Mouse (Mus musculus) liver, postnatal 0 days (tissue): ENCODE data around the gene Socs7. TPM values are rescaled to one million over a fixed set of nuclear protein-coding genes. Genes with fewer than 3 reads are reported as not detected.

Experiments
- ATAC-seq: fragments of 200-750 bp; cut with Nextera tagmentation; 2 replicates; pipeline ENCODE4 v1.8.0; 2017; ENCODE audit warnings: mild to moderate bottlenecking, moderate library complexity
- DNase-seq: peaks from one replicate; pipeline ENCODE4 v3.0.0-alpha.2; 2016
- H3K27ac ChIP-seq: fragments of 300-500 bp; sonication (generic); 2 replicates; pipeline ENCODE4 v1.5.1; 2014; ENCODE audit warnings: antibody characterized with exemption, moderate library complexity, mild to moderate bottlenecking, low read depth
- H3K27me3 ChIP-seq: fragments of 300-500 bp; sonication (generic); 2 replicates; pipeline ENCODE4 v1.6.1; 2014; ENCODE audit warnings: low read length, control low read depth, mixed read lengths; ENCODE audit not compliant: insufficient read depth
- H3K36me3 ChIP-seq: fragments of 300-500 bp; sonication (generic); replicated peaks from 2 replicates; pipeline ENCODE4 v1.6.1; 2014; ENCODE audit warnings: mild to moderate bottlenecking, control low read depth, low read length, moderate library complexity, mixed read lengths; ENCODE audit not compliant: insufficient read depth
- H3K4me1 ChIP-seq: fragments of 300-500 bp; sonication (generic); 2 replicates; pipeline ENCODE4 v1.6.1; 2014; ENCODE audit warnings: antibody characterized with exemption, mild to moderate bottlenecking, control low read depth; ENCODE audit not compliant: insufficient read depth
- H3K4me2 ChIP-seq: fragments of 300-500 bp; sonication (generic); 2 replicates; pipeline ENCODE4 v1.6.1; 2014; ENCODE audit warnings: low read depth, mild to moderate bottlenecking, low read length, moderate library complexity, mixed read lengths
- H3K4me3 ChIP-seq: fragments of 300-500 bp; sonication (generic); 2 replicates; pipeline ENCODE4 v1.5.1; 2014; ENCODE audit warnings: low read depth, low read length
- H3K9ac ChIP-seq: fragments of 300-500 bp; sonication (generic); replicated peaks from 2 replicates; pipeline ENCODE4 v1.6.1; 2014; ENCODE audit warnings: mild to moderate bottlenecking, moderate library complexity
- H3K9me3 ChIP-seq: fragments of 300-500 bp; sonication (generic); 2 replicates; pipeline ENCODE4 v1.6.1; 2016; ENCODE audit warnings: mild to moderate bottlenecking, control low read depth, low read length, mixed read lengths
- CTCF ChIP-seq: sonication (generic); IDR thresholded peaks from 2 replicates; pipeline ENCODE4 v1.5.1; 2016; ENCODE audit warnings: antibody characterized with exemption, low read depth
- EP300 ChIP-seq: IDR thresholded peaks from 2 replicates; pipeline ENCODE4 v1.6.1; 2016; ENCODE audit warnings: antibody characterized with exemption, low read depth, mild to moderate bottlenecking
- WGBS: fragments of 180-500 bp; shearing (Covaris S2); extraction: QIAGEN DNeasy Blood & Tissue Kit; methylation state at CpG from one replicate; pipeline ENCODE4 v1.1.7; 2014; ENCODE audit not compliant: insufficient replicate concordance; 5-methylcytosine and 5-hydroxymethylcytosine counted together
- polyA plus RNA-seq: library from polyadenylated mRNA; unstranded; fragments of >200 nt; fragmentation: Nextera tagmentation; extraction: Ambion mirVana; gene quantifications from 2 replicates; pipeline ENCODE4 v1.2.1, GENCODE M21; 2015

Gene Socs7
- polyA plus RNA-seq, 1 experiment from 2014 or later = 0.92 TPM

DNA sequence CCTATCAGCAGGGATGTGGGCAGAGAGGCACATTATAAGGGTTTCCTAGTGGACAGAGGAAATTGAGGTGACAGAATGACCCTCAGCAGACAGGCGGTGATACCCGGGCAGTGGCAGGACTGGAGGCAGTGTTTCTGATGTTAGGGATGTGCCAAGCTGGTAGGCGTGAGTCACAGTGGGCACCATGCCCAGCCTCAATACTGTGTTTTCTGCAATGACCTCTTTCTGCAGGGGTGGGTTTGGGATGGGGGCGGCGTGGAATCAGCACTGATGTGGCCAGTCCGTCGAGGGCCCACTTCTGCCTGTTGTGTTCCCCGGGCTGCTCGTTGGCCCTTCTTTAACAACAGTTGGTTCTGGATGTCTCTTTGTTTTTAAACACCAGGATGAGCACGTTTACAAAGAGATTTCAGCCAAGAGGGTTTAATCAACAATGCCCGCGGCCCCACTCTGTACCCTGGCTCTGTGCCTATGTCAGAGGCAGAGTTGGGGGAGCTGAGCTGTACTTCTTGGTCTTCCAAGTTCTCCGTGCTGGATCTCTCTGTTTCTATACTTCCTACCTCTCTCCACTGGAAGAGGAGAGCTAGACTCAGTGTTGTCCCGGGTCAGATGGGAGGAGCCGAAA is 78.8 kb downstream of the Socs7 start:
- Histone ChIP-seq H3K4me2 (peak overlapping the region; percentile 68), H3K4me3 (peak overlapping the region; percentile 59), H3K9ac (peak overlapping the region; percentile 71), H3K27me3 (no peaks in the 10 kb centered on the region), H3K4me1 (peaks cover 76% of the 10 kb centered on the region), H3K36me3 (peaks cover 26% of the 10 kb centered on the region), H3K9me3 (no peaks in the 10 kb centered on the region), H3K27ac (peak overlapping the region; percentile 85)
- DNase-seq = peak; percentile 53
- TF ChIP-seq CTCF (no peak), EP300 (no peak)
- ATAC-seq = no peak
- 37% methylated on average over 15 of the region's 15 CpGs for WGBS

DNA sequence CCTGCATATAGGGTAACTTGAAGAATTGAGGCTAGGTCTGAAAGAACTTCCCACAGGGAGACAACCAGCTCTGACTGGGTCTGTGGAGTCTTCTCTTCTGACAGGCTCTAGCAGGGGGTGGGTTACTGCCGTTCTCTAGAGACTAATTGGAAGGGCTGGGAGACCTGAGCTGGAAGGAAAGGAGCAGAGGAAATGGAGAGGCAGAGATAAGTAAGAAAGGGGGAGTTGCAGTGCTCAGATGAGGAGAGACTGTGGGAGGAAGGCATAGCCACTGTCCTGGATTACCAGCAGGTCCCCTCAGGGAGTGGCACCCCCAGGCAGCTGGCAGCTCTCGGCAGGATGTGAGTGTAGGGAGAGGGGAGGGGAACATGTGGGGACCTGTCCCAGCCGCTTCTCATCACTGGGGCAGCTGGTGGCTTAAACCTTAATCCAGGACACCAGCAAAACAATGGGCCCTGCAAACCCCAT is 79.3 kb downstream of the Socs7 start:
- peaks cover 76% of the 10 kb centered on the region for H3K4me1 ChIP-seq
- H3K4me3 ChIP-seq = peak overlapping the region; percentile 59
- H3K9me3 ChIP-seq = no peaks in the 10 kb centered on the region
- no peaks in the 10 kb centered on the region for H3K27me3 ChIP-seq
- TF ChIP-seq CTCF (no peak), EP300 (0 out of 2 replicates have a peak, but pooled peaks have one; percentile 9)
- H3K4me2 ChIP-seq = peak overlapping the region; percentile 68
- peaks cover 31% of the 10 kb centered on the region for H3K36me3 ChIP-seq
- DNase-seq (peak; percentile 48), ATAC-seq (no peak)
- WGBS = 34% methylated on average over 3 of the region's 3 CpGs
- H3K27ac ChIP-seq = peak overlapping the region; percentile 85
- H3K9ac ChIP-seq = peak overlapping the region; percentile 71

DNA sequence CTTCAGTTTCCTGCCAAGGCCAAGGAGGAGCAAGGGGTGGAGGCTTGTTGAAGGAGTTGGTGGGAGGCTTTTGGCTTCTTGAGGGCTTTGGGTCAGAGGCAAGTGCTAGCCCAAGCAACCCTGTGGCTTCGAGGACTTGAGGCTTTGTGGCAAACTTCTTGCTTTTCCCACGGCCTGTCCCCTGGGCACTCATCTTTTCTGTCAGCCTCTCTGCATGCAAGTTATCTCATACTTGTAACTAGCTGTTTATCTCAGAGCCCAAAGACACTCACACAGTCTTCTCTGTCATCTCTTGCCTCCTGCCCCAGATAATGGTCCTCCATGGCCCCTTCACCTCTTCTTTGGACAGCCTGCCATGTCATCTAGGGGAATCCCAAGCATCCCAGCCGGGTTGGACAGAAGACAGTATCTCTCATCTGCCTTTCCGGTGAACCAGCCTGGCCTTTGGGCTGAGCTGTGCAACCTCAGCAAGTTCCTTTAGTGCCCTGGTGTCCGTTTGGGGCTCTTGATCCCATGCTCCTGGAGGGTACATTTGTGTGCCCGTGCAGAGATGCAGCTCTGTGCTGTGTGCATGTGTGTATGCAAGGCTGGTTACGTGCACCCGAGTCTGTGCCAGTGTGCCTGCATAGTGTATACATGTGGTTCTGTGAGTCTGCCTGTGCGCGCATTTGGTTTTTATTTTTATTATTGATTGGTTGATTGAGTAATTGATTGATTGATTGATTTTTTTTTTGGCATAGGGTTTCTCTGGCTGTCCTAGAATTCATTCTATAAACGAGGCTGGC is 80.7 kb downstream of the Socs7 start:
- Histone ChIP-seq H3K4me3 (peak overlapping the region; percentile 59), H3K27me3 (no peaks in the 10 kb centered on the region), H3K9me3 (no peaks in the 10 kb centered on the region), H3K36me3 (peaks cover 44% of the 10 kb centered on the region), H3K4me2 (peak overlapping the region; percentile 68), H3K9ac (peak overlapping the region; percentile 71), H3K27ac (peak overlapping the region; percentile 85), H3K4me1 (peaks cover 71% of the 10 kb centered on the region)
- no peak for ATAC-seq
- 58% methylated on average over 11 of the region's 11 CpGs for WGBS
- peak; percentile 31 for DNase-seq
- TF ChIP-seq CTCF (no peak), EP300 (peak; percentile 80)

DNA sequence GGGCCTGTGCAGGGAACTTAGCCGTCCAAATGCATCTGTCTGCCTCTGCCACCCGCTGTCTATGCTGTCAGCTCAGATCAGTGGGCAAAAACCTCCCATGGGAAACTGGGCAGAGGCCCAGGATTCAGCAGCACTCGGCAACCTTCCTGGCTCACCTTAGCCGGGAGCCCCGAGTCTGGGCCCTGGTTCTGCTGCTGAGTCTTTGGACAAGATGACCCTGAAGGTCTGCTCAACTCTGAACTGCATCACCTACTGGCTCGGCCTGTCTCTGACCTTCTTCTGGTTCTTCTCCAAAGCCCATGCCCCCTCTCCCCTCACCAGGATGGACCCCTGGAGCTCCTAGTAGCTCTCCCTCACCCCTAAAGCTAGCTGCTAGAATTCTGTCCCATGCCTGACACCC is 83.2 kb downstream of the Socs7 start:
- H3K9ac ChIP-seq = peak overlapping the region; percentile 27
- H3K4me3 ChIP-seq = peak overlapping the region; percentile 25; the same call in 1 of the 2 replicates
- no peaks in the 10 kb centered on the region for H3K9me3 ChIP-seq
- no peaks in the 10 kb centered on the region for H3K27me3 ChIP-seq
- peaks cover 67% of the 10 kb centered on the region for H3K36me3 ChIP-seq
- H3K4me1 ChIP-seq = peaks cover 67% of the 10 kb centered on the region
- H3K27ac ChIP-seq = peak overlapping the region; percentile 76
- WGBS = 73% methylated on average over 6 of the region's 6 CpGs
- ATAC-seq (no peak), DNase-seq (no peak)
- TF ChIP-seq CTCF (no peak), EP300 (no peak)
- peak overlapping the region; percentile 68 for H3K4me2 ChIP-seq

DNA sequence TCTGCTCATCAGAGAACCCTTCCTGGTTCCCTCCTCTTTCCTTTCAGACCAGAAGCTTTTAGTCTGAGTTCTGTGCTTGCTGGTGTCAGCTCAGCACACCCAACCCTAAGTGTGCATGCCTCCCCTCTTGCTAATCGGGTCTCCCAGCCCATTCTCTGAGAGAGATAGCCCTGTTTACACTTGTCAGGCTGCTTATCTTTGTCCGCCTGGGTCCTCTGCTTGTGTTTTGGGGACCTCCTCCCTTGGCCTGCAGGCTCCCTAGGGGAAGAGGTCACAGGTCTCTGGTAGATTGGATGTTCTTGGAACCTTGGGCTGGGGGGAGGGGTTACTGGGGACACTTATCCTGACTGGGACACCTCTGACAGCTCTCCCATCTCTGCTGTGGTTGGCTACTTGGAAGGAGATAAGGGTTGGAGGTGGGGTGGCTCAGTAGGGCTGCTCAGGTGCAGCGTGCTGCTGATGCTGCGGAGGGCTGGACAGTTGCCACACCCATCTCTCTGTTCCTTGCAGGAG is 83.7 kb downstream of the Socs7 start:
- ATAC-seq = peak; percentile 88
- DNase-seq = peak; percentile 75
- peak overlapping the region; percentile 68 for H3K4me2 ChIP-seq
- peaks cover 71% of the 10 kb centered on the region for H3K36me3 ChIP-seq
- peak overlapping the region; percentile 27 for H3K9ac ChIP-seq
- peak overlapping the region; percentile 25 for H3K4me3 ChIP-seq
- H3K27ac ChIP-seq = peak overlapping the region; percentile 76
- peak; percentile 98 for TF ChIP-seq EP300
- no peak for TF ChIP-seq CTCF
- 29% methylated on average over 4 of the region's 4 CpGs for WGBS
- H3K4me1 ChIP-seq = peaks cover 69% of the 10 kb centered on the region
- no peaks in the 10 kb centered on the region for H3K27me3 ChIP-seq
- H3K9me3 ChIP-seq = no peaks in the 10 kb centered on the region

DNA sequence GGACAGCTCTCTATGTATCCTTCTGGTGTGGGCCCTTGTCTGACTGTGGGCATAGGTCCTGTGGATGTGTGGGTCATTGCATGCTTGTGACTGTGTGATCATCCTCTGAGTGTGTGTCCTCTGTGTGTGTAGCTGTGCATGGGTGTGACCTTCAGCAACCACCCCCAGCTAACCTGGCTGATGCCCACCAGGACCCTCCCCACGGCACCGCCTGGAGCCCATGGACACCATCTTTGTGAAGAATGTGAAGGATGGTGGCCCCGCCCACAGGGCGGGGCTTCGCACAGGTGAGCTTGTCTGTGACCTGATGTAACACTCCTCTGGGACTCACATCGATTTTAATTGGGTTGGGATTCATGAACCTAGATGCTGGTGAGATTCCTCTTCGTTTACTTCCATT is 85.6 kb downstream of the Socs7 start:
- H3K9me3 ChIP-seq = no peaks in the 10 kb centered on the region
- H3K27me3 ChIP-seq = no peaks in the 10 kb centered on the region
- H3K4me1 ChIP-seq = peaks cover 58% of the 10 kb centered on the region
- 85% methylated on average over 7 of the region's 7 CpGs for WGBS
- H3K9ac ChIP-seq = no peak overlapping the region
- TF ChIP-seq EP300 (no peak), CTCF (no peak)
- no peak for ATAC-seq
- H3K4me2 ChIP-seq = no peak overlapping the region
- H3K4me3 ChIP-seq = no peak overlapping the region
- H3K27ac ChIP-seq = no peak overlapping the region
- peaks cover 88% of the 10 kb centered on the region for H3K36me3 ChIP-seq
- DNase-seq = no peak

Other genes starting within 250 kb of the Socs7 start
- gene Tbx21, start 247.2 kb upstream of the Socs7 start, polyA plus RNA-seq = 0.27 and 0.37 TPM in 2 replicates
- gene Tbkbp1, start 211.1 kb upstream of the Socs7 start, polyA plus RNA-seq = 1.6 and 1.8 TPM in 2 replicates
- 12.1 and 12.3 TPM in 2 replicates for gene Kpnb1, start 174.7 kb upstream of the Socs7 start, polyA plus RNA-seq
- 11.3 and 16.5 TPM in 2 replicates for gene Npepps, start 81.9 kb upstream of the Socs7 start, polyA plus RNA-seq
- gene Mrpl45, start 46.8 kb upstream of the Socs7 start, polyA plus RNA-seq = 18.3 and 19.8 TPM in 2 replicates
- 0.04 TPM in 1 of 2 replicates, not detected in the other for gene Gpr179, start 10.5 kb upstream of the Socs7 start, polyA plus RNA-seq
- gene Arhgap23, start 53.0 kb downstream of the Socs7 start, polyA plus RNA-seq = 5.6 and 5.7 TPM in 2 replicates
- gene 4933428G20Rik, start 137.8 kb downstream of the Socs7 start, polyA plus RNA-seq = 0.20 and 0.25 TPM in 2 replicates
- gene Srcin1, start 213.6 kb downstream of the Socs7 start, polyA plus RNA-seq = 0.02 and 0.05 TPM in 2 replicates